Mouse (Mus musculus) kidney, adult 18-20 months (tissue): Measurements from ENCODE around the gene Cox8c.

ENCODE experiments used
- DNase-seq: peaks from one replicate; pipeline ENCODE4 v3.0.0; 2021

Gene Cox8c

GRCm38 (mm10) chr12:102899091-102899490, at the start of gene Cox8c:
Cox8c (plus strand) TSS chr12:102899316.
- no peak for DNase-seq

- no peak for DNase-seq
Observed at GRCm38 (mm10) chr12:102860806-102861205, 38.3 kb upstream of the Cox8c start.

- DNase-seq = no peak
Observed at GRCm38 (mm10) chr12:102869802-102870201, 29.3 kb upstream of the Cox8c start.

GRCm38 (mm10) chr12:102870527-102870926, 28.6 kb upstream of the Cox8c start:
- no peak for DNase-seq

- DNase-seq = peak; percentile 63
Observed at GRCm38 (mm10) chr12:102877301-102878030, 21.6 kb upstream of the Cox8c start.

- peak; percentile 97 for DNase-seq
Observed at GRCm38 (mm10) chr12:102878031-102878823, 20.9 kb upstream of the Cox8c start, which contains the start of gene Btbd7. Btbd7 (minus strand) TSS chr12:102878471.

- peak; percentile 8 for DNase-seq
Observed at GRCm38 (mm10) chr12:102878901-102879300, 20.2 kb upstream of the Cox8c start.

GRCm38 (mm10) chr12:102885735-102886134, 13.4 kb upstream of the Cox8c start:
- DNase-seq = peak; percentile 9

- no peak for DNase-seq
Observed at GRCm38 (mm10) chr12:102887366-102887765, 11.8 kb upstream of the Cox8c start.

GRCm38 (mm10) chr12:102888568-102888967, 10.5 kb upstream of the Cox8c start:
- no peak for DNase-seq

GRCm38 (mm10) chr12:102908191-102908590, 9.1 kb downstream of the Cox8c start:
- no peak for DNase-seq

- no peak for DNase-seq
Observed at GRCm38 (mm10) chr12:102916073-102916472, 17.0 kb downstream of the Cox8c start.

- DNase-seq = peak; percentile 4
Observed at GRCm38 (mm10) chr12:102929764-102930163, 30.6 kb downstream of the Cox8c start.

GRCm38 (mm10) chr12:102930335-102930734, 31.2 kb downstream of the Cox8c start:
- no peak for DNase-seq

- no peak for DNase-seq
Observed at GRCm38 (mm10) chr12:102930789-102931188, 31.7 kb downstream of the Cox8c start.

GRCm38 (mm10) chr12:102935892-102936291, 36.8 kb downstream of the Cox8c start:
- no peak for DNase-seq

- DNase-seq = no peak
Observed at GRCm38 (mm10) chr12:102945571-102945970, 46.5 kb downstream of the Cox8c start.

GRCm38 (mm10) chr12:102947826-102948225, 48.7 kb downstream of the Cox8c start:
- no peak for DNase-seq

- DNase-seq = peak; percentile 19
Observed at GRCm38 (mm10) chr12:102948778-102949394, 49.8 kb downstream of the Cox8c start, which contains the start of gene Unc79. Unc79 (plus strand) TSS chr12:102948859.

- DNase-seq = peak; percentile 20
Observed at GRCm38 (mm10) chr12:102949395-102950208, 50.5 kb downstream of the Cox8c start.
